Mouse (Mus musculus): ENCODE measurements around the gene Txnrd2. TPM values are rescaled to one million over a fixed set of nuclear protein-coding genes. Genes with fewer than 3 reads are reported as not detected.

Gene Txnrd2
- 17.1 TPM for polyA plus RNA-seq (2017; shearing (Covaris generic))

DNA sequence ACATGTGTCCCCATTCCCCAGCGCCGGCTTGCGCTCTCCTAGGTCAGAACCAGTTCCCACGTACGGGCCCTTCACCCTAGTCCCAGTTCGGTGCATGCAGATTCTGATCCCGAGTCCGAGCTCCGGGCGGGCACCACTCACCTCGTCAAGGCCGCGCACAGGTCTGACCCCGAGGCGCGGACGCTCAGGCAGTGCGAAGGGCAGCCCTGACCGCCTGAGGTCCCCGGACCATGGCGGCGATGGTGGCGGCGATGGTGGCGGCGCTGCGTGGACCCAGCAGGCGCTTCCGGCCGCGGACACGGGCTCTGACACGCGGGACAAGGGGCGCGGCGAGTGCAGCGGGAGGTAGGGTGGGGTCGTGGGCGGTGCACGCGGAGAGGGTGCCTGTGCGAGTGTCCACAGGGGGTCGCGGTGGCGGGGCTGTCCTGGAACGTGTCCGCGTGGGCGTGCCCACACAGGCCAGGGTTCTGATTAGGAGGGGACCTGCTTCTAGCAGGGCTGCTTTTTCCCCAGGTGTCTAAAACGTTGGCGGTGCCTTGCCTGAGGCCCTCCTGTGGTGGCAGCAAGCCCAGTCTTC is at the start of gene Txnrd2:
Txnrd2 (plus strand) TSS at position 170 of the 577 bp plus-strand sequence.

DNA sequence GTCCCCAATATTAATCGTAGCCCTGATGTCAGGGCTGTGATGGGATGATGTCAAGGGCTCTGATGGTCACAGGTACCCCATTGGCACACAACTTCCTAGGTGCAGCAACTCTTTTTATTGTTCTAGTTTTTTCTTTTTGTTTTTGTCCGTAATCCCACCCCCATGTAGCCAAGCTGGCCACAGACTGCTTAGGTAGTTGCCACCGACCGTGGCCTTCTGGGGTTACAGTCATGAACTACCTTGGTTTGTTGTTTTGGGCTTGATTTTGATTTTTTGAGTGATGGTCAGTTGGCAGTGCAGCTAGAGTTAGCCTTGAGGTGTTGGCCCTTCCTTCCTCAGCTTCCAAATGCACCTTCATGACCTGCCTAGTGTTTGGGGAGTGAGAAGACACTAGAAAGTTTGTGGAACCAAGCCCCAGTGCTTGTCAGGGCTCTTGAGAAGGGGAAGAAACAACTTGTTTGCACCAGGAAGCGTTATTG is 657 bp downstream of the Txnrd2 start, which contains the start of gene Comt:
Comt (minus strand) TSS at position 51 of the 479 bp plus-strand sequence.

GRCm38 (mm10) chr16:18498558-18498990 is 72.4 kb downstream of the Txnrd2 start, which contains the start of the genes Gnb1l and Rtl10:
Gnb1l (plus strand) TSS chr16:18498713.
Rtl10 (plus strand) TSS chr16:18498901.

Other genes with a start within 250 kb of the Txnrd2 start
- not detected for gene Ccdc188, start 208.5 kb upstream of the Txnrd2 start, polyA plus RNA-seq (2017; shearing (Covaris generic))
- gene Zdhhc8, start 191.2 kb upstream of the Txnrd2 start, polyA plus RNA-seq (2017; shearing (Covaris generic)): 14.8 TPM
- gene Trmt2a, start 177.7 kb upstream of the Txnrd2 start, polyA plus RNA-seq (2017; shearing (Covaris generic)): 121 TPM
- gene Ranbp1, start 177.7 kb upstream of the Txnrd2 start, polyA plus RNA-seq (2017; shearing (Covaris generic)): 159 TPM
- not detected for gene Gm49776, start 168.1 kb upstream of the Txnrd2 start, polyA plus RNA-seq (2017; shearing (Covaris generic))
- gene Dgcr8, start 137.1 kb upstream of the Txnrd2 start, polyA plus RNA-seq (2017; shearing (Covaris generic)): 13.0 TPM
- gene Tango2, start 78.3 kb upstream of the Txnrd2 start, polyA plus RNA-seq (2017; shearing (Covaris generic)): 39.0 TPM
- gene Arvcf, start 78.2 kb upstream of the Txnrd2 start, polyA plus RNA-seq (2017; shearing (Covaris generic)): 2.7 TPM
- 12.1 TPM for gene Comt, start 468 bp downstream of the Txnrd2 start, polyA plus RNA-seq (2017; shearing (Covaris generic))
- 11.9 TPM for gene Gnb1l, start 72.3 kb downstream of the Txnrd2 start, polyA plus RNA-seq (2017; shearing (Covaris generic))
- gene Rtl10, start 72.5 kb downstream of the Txnrd2 start, polyA plus RNA-seq (2017; shearing (Covaris generic)): 1.1 TPM
- gene Tbx1, start 164.3 kb downstream of the Txnrd2 start, polyA plus RNA-seq (2017; shearing (Covaris generic)): not detected
- gene Gp1bb, start 196.0 kb downstream of the Txnrd2 start, polyA plus RNA-seq (2017; shearing (Covaris generic)): not detected
- gene Gm49601, start 200.0 kb downstream of the Txnrd2 start, polyA plus RNA-seq (2017; shearing (Covaris generic)): not detected
- gene Sept5, start 203.6 kb downstream of the Txnrd2 start, polyA plus RNA-seq (2017; shearing (Covaris generic)): not detected

Data from naive thymus-derived CD4-positive, alpha-beta T cell, adult 5 months (primary cell).